Mouse (Mus musculus) lung, embryonic 16.5 days (tissue): ENCODE data around the gene Mcl1. TPM values are rescaled to one million over a fixed set of nuclear protein-coding genes. Genes with fewer than 3 reads are reported as not detected.
A peak's percentile ranks its signal among the peaks of the same experiment; 100 is the strongest.
"Not testable (repeated sequence)": the region's sequence is repeated elsewhere in the genome, so short reads cannot be mapped to it uniquely, and the experiment has no call there.

Source experiments
- ATAC-seq: fragments of 200-750 bp; cut with Nextera tagmentation; 2 replicates; pipeline ENCODE4 v1.8.0; 2017; ENCODE audit warnings: low read depth, mild to moderate bottlenecking, moderate library complexity
- H3K27ac ChIP-seq: fragments of 300-500 bp; sonication (generic); 2 replicates; pipeline ENCODE4 v1.5.1; 2014; ENCODE audit warnings: mild to moderate bottlenecking, control low read depth, low read length
- H3K27me3 ChIP-seq: fragments of 300-500 bp; sonication (generic); 2 replicates; pipeline ENCODE4 v1.6.1; 2014; ENCODE audit warnings: low read depth, low read length, mixed read lengths; ENCODE audit not compliant: control insufficient read depth, insufficient read depth
- H3K36me3 ChIP-seq: fragments of 300-500 bp; sonication (generic); 2 replicates; pipeline ENCODE4 v1.6.1; 2014; ENCODE audit warnings: low read length; ENCODE audit not compliant: control insufficient read depth, insufficient read depth
- H3K4me1 ChIP-seq: fragments of 300-500 bp; sonication (generic); replicated peaks from 2 replicates; pipeline ENCODE4 v1.6.1; 2014; ENCODE audit warnings: low read length, mixed read lengths; ENCODE audit not compliant: control insufficient read depth, insufficient read depth
- H3K4me2 ChIP-seq: fragments of 300-500 bp; sonication (generic); 2 replicates; pipeline ENCODE4 v1.6.1; 2014; ENCODE audit warnings: low read depth, low read length, control low read depth
- H3K4me3 ChIP-seq: fragments of 300-500 bp; sonication (generic); 2 replicates; pipeline ENCODE4 v1.5.1; 2014; ENCODE audit warnings: mild to moderate bottlenecking, low read length, control low read depth
- H3K9ac ChIP-seq: fragments of 300-500 bp; sonication (generic); 2 replicates; pipeline ENCODE4 v1.6.1; 2014; ENCODE audit warnings: low read length, control low read depth
- H3K9me3 ChIP-seq: fragments of 300-500 bp; sonication (generic); 2 replicates; pipeline ENCODE4 v1.6.1; 2016; ENCODE audit warnings: low read length; ENCODE audit not compliant: control insufficient read depth
- WGBS: fragments of 180-500 bp; shearing (Covaris S2); extraction: QIAGEN DNeasy Blood & Tissue Kit; methylation state at CpG from one replicate; pipeline ENCODE4 v1.1.7; 2014; 5-methylcytosine and 5-hydroxymethylcytosine counted together
- polyA plus RNA-seq: library from polyadenylated mRNA; unstranded; fragments of >200 nt; fragmentation: Nextera tagmentation; extraction: Ambion mirVana; gene quantifications from 2 replicates; pipeline ENCODE4 v1.2.1, GENCODE M21; 2015

Mcl1 gene
- polyA plus RNA-seq, 1 experiment from 2014 or later = 31.7 TPM

DNA sequence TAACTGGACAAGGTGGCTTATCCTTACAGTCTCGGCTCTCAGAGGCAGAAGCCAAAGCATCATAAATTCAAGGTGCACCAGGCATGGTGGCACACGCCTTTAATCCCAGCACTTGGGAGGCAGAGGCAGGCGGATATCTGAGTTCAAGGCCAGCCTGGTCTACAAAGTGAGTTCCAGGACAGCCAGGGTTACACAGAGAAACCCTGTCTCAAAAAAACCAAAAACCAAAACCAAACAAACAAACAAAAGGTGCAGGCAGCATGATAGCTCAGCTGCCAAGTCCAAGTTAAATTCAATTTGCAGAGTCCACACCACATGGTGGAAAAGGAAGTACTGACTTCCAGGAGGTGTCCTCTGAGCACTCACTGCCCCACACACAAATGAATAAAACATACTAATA lies 4.2 kb upstream of the Mcl1 start:
- not testable (repeated sequence) for H3K4me2 ChIP-seq, ATAC-seq, H3K4me3 ChIP-seq, H3K36me3 ChIP-seq, H3K9ac ChIP-seq, H3K27me3 ChIP-seq, H3K9me3 ChIP-seq, H3K4me1 ChIP-seq
- WGBS = 76% methylated on average over 3 of the region's 3 CpGs
- H3K27ac ChIP-seq = peak overlapping the region; percentile 83; the same call in 1 of the 2 replicates

DNA sequence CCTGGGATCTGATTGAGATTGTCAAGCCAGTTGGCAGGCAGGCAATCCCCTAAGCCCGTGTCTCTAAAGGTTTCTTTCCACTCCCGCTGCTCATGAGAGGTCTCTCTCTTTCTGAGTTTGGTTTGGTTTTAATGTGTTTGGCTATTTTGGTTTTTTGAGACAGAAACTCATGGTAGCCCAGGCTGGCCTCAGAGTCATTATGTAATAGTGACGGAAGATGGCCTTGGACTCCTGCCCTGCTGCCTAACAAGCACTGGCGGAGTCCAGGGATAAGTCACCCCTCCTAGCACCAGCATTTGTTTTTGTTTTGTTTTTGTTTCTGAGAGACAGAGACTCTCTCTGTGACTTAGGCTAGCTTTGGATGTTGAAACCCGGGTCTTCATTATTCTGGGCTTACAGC lies 3.2 kb upstream of the Mcl1 start:
- 81% methylated on average over 5 of the region's 5 CpGs for WGBS
- H3K4me2 ChIP-seq = no peak overlapping the region
- no peak for ATAC-seq

DNA sequence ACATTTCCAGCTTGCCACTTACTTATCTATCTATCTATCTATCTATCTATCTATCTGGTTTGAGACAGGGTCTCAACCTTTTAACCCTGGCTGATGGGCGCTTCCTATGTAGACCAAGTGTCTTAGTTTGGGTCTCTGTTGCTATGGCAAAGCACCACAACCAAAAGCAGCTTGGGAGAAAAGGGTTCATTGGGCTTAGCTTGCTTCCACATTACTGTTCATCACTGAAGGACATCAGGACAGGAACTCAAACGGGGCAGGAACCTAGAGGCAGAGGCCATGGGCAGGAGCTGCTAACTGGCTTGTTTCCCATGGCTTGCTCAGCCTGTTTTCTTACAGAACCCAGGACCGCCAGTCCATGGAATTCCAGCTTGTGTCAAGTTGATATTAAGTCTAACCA lies 1.5 kb upstream of the Mcl1 start:
- no peaks in the 10 kb centered on the region for H3K9me3 ChIP-seq
- no peak for ATAC-seq
- H3K4me3 ChIP-seq = no peak overlapping the region
- H3K4me1 ChIP-seq = peaks cover 18% of the 10 kb centered on the region
- H3K36me3 ChIP-seq = peaks cover 13% of the 10 kb centered on the region
- WGBS = 87% methylated on average over 3 of the region's 3 CpGs
- H3K27ac ChIP-seq = no peak overlapping the region
- H3K27me3 ChIP-seq = no peaks in the 10 kb centered on the region
- no peak overlapping the region for H3K9ac ChIP-seq
- H3K4me2 ChIP-seq = no peak overlapping the region

More for the DNA sequence above, 3.2 kb upstream of the Mcl1 start:
- H3K27me3 ChIP-seq = no peaks in the 10 kb centered on the region
- no peaks in the 10 kb centered on the region for H3K9me3 ChIP-seq
- H3K9ac ChIP-seq = no peak overlapping the region
- H3K27ac ChIP-seq = no peak overlapping the region
- H3K36me3 ChIP-seq = peaks cover 4% of the 10 kb centered on the region
- H3K4me3 ChIP-seq = no peak overlapping the region
- H3K4me1 ChIP-seq = peaks cover 8% of the 10 kb centered on the region

- Histone ChIP-seq H3K4me1 (peaks cover 22% of the 10 kb centered on the region), H3K4me3 (peak overlapping the region; percentile 98), H3K9me3 (no peaks in the 10 kb centered on the region), H3K4me2 (peak overlapping the region; percentile 72), H3K27me3 (no peaks in the 10 kb centered on the region), H3K27ac (peak overlapping the region; percentile 99), H3K9ac (peak overlapping the region; percentile 100), H3K36me3 (peaks cover 17% of the 10 kb centered on the region)
- 75% methylated on average over 3 of the region's 3 CpGs for WGBS
- no peak for ATAC-seq
These were observed 877 bp upstream of the Mcl1 start for GRCm38 (mm10) chr3:95657711-95658110.

GRCm38 (mm10) chr3:95658868-95659712 lies 502 bp downstream of the Mcl1 start:
- WGBS = 0% methylated on average over 51 of the region's 113 CpGs
- Histone ChIP-seq H3K36me3 (peaks cover 24% of the 10 kb centered on the region), H3K4me1 (peaks cover 28% of the 10 kb centered on the region), H3K27me3 (no peaks in the 10 kb centered on the region), H3K4me3 (peak overlapping the region; percentile 98), H3K9me3 (no peaks in the 10 kb centered on the region), H3K9ac (peak overlapping the region; percentile 100), H3K4me2 (peak overlapping the region; percentile 95), H3K27ac (peak overlapping the region; percentile 99)
- peak; percentile 64 for ATAC-seq

GRCm38 (mm10) chr3:95659948-95660347 lies 1.4 kb downstream of the Mcl1 start:
- H3K9me3 ChIP-seq = no peaks in the 10 kb centered on the region
- H3K27me3 ChIP-seq = no peaks in the 10 kb centered on the region
- peaks cover 29% of the 10 kb centered on the region for H3K36me3 ChIP-seq
- under 1% methylated on average over 8 of the region's 8 CpGs for WGBS
- peaks cover 31% of the 10 kb centered on the region for H3K4me1 ChIP-seq
- peak overlapping the region; percentile 98 for H3K4me3 ChIP-seq
- peak overlapping the region; percentile 99 for H3K27ac ChIP-seq
- H3K9ac ChIP-seq = peak overlapping the region; percentile 100
- no peak for ATAC-seq
- peak overlapping the region; percentile 95 for H3K4me2 ChIP-seq

- 9% methylated on average over 2 of the region's 2 CpGs for WGBS
- Histone ChIP-seq H3K9me3 (no peaks in the 10 kb centered on the region), H3K4me2 (peak overlapping the region; percentile 95), H3K9ac (peak overlapping the region; percentile 100), H3K4me3 (peak overlapping the region; percentile 98), H3K27ac (peak overlapping the region; percentile 43), H3K4me1 (peaks cover 37% of the 10 kb centered on the region), H3K27me3 (no peaks in the 10 kb centered on the region), H3K36me3 (peaks cover 31% of the 10 kb centered on the region)
- ATAC-seq = no peak
These were observed 2.3 kb downstream of the Mcl1 start for GRCm38 (mm10) chr3:95660788-95661478.

- Histone ChIP-seq H3K27ac (peak overlapping the region; percentile 2; the same call in 1 of the 2 replicates), H3K4me2 (peak overlapping the region; percentile 50), H3K9me3 (no peaks in the 10 kb centered on the region), H3K9ac (no peak overlapping the region), H3K4me1 (peaks cover 48% of the 10 kb centered on the region), H3K27me3 (no peaks in the 10 kb centered on the region), H3K36me3 (peaks cover 31% of the 10 kb centered on the region), H3K4me3 (peak overlapping the region; percentile 13)
- 19% methylated on average over 7 of the region's 7 CpGs for WGBS
- ATAC-seq = no peak
These were observed 3.5 kb downstream of the Mcl1 start for GRCm38 (mm10) chr3:95661945-95662715.
